Mouse (Mus musculus): ENCODE measurements at regions not wholly inside any gene's neighbourhood (a gene's known extent, or its start where the extent isn't known, plus 50 kb on each side); places are given as distances from the start of the nearest gene placed in this dataset.

DNA sequence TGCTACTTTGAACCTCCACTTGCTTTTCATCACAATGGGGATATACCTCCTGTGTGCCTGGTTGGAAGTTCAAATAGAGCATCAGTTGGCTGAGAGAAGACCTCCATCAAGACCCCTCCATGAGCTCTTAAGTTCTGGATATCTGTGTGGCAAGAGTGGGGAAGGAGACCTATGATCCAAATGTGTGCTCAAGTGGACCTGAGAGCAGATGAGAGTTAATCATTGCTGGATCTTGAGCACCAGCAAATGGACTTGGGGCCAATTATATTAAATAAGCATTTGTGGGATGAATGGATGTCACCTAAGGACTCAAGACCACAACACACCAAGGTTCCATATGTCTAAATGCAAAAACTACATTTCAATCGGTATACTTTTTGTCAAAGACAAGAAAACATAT lies 88.0 kb downstream of the Ddx1 start:
- TF ChIP-seq CTCF (conservative IDR thresholded peaks at IDR 0.05; ENCODE audit: low read length) = no peak
- TF ChIP-seq NANOG (IDR thresholded peaks at IDR 0.05; ENCODE audit: borderline replicate concordance, low read length) = no peak
